Mouse (Mus musculus) embryonic stem cell, embryonic (primary cell): Measurements from ENCODE around the gene Nupl2.

Experiments used
- CTCF ChIA-PET, 4 experiments: fragments of 300-600 bp in 2 of 4; fragments of 350-600 bp in 2 of 4; sonication (Branson Sonifier 250); formaldehyde crosslinking; loops; one replicate each; lab custom pipeline; 2022; ENCODE audit warnings: inconsistent platforms in 2 of 4; lab: Charles Lee
- POLR2A ChIA-PET, 4 experiments: fragments of 300-600 bp in 2 of 4; fragments of 350-600 bp in 2 of 4; sonication (Branson Sonifier 250); formaldehyde crosslinking; loops; one replicate each; lab custom pipeline; 2022; ENCODE audit warnings: antibody characterized with exemption in 4 of 4, inconsistent platforms in 1 of 4; lab: Charles Lee

Gene Nupl2

DNA sequence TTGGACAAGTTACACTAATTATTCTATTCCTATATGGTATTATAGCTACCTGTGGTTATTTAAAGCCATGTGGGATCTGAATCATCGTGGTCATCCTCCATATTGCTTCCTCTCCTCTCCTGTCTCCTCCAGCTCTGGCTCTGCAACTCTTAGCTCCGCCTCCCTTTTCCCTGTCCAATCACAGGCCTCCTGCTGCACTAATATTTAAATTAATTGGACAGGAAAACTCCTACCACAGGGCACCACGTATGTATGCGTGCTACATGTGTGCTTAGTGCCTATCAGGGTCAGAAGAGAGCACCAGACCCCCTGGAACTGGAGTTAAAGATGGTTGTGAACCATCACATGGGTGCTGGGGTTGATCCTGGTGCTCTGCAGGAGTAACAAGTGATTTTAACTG, 23.7 kb downstream of the Nupl2 start:
- POLR2A ChIA-PET, result interaction anchor here in 3 of 4 experiments (0.6 to 2.5 kb wide), 16 partner anchors 9 to 200 kb away, joined by 3 to 11 read pairs (median 3); partner anchors contain the start of gene Nupl2 (in 1 of the 3)
- CTCF ChIA-PET, result interaction anchor here in 3 of 4 experiments (0.6 to 1.3 kb wide), 5 partner anchors 50 to 319 kb away, joined by 3 to 5 read pairs (median 3); no protein-coding TSS in a partner anchor

GRCm38 (mm10) chr5:24191821-24192220, 27.1 kb downstream of the Nupl2 start:
- ChIA-PET CTCF (no interaction called here), POLR2A (interaction anchor here in 1 of 4 experiments (1.2 kb wide), 1 partner anchor 74 kb away, joined by 3 read pairs; no protein-coding TSS in a partner anchor)

GRCm38 (mm10) chr5:24201006-24201405, 36.2 kb downstream of the Nupl2 start:
- ChIA-PET CTCF (no interaction called here), POLR2A (no interaction called here)

DNA sequence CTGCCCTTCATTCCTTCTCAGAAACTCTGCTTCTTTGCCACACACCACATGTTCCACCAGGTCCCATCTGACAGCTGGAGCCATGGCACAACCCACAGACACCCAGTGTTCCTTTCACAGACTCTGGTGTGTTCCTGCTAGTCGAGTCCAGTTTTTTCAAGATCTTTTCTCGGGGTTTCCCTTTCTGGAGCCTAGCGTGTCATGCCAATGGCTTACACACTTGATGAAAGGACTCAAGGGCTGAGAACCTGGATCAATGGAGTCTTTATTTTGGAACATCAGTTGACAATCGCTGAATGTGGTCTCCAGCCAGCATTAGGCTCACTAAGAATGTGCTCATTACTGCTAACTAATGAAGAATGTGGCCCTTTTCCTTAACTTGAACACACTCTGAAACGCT, 37.7 kb downstream of the Nupl2 start:
- ChIA-PET CTCF (no interaction called here), POLR2A (interaction anchor here in 1 of 4 experiments (0.9 kb wide), 1 partner anchor 8 kb away, joined by 3 read pairs; no protein-coding TSS in a partner anchor)

DNA sequence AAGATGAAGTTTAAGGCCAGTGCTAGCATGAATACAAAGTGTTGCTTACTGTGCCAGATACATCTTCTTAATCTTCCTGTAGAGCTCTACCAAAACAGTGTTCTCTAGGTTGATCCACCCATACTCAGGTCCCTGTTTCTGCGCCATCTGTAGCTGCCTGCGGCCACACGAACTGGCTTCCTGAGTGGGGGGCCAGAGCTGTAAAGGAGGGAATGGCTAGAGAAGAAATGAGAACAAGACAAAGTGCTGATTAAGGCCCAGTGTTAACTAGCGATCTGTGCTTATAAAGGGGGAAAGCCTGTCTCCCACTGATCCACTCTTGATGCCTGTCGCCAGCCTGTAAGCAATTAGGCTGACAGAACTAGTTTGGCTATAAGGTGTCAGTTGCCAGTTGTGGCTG, 38.5 kb downstream of the Nupl2 start:
- POLR2A ChIA-PET, result interaction anchor here in 2 of 4 experiments (0.9 to 1.0 kb wide), 2 partner anchors 9 to 11 kb away, joined by 3 read pairs; no protein-coding TSS in a partner anchor
- CTCF ChIA-PET, result interaction anchor here in 3 of 4 experiments (0.6 to 0.7 kb wide), 3 partner anchors 21 to 120 kb away, joined by 3 to 4 read pairs (median 3); no protein-coding TSS in a partner anchor

- ChIA-PET CTCF (interaction anchor here in 1 of 4 experiments (0.6 kb wide), 1 partner anchor 268 kb away, joined by 3 read pairs; no protein-coding TSS in a partner anchor), POLR2A (interaction anchor here in 3 of 4 experiments (0.7 to 1.6 kb wide), 4 partner anchors 26 to 58 kb away, joined by 3 to 7 read pairs (median 4); no protein-coding TSS in a partner anchor)
These were observed 43.2 kb downstream of the Nupl2 start for GRCm38 (mm10) chr5:24207965-24208364.

GRCm38 (mm10) chr5:24208505-24208904, 43.7 kb downstream of the Nupl2 start:
- ChIA-PET CTCF (interaction anchor here in 2 of 4 experiments (0.6 to 1.2 kb wide), 2 partner anchors 52 to 267 kb away, joined by 3 read pairs; no protein-coding TSS in a partner anchor), POLR2A (interaction anchor here in 1 of 4 experiments (0.6 kb wide), 1 partner anchor 1684 kb away, joined by 3 read pairs; no protein-coding TSS in a partner anchor)

- ChIA-PET CTCF (interaction anchor here in 2 of 4 experiments (0.5 to 1.1 kb wide), 2 partner anchors 47 to 272 kb away, joined by 3 read pairs; no protein-coding TSS in a partner anchor), POLR2A (interaction anchor here in 3 of 4 experiments (0.6 to 1.9 kb wide), 21 partner anchors 9 to 519 kb away, joined by 3 to 12 read pairs (median 3); partner anchors contain the start of genes Nupl2 (in 1 of the 3) and Tomm7 (in 1 of the 3))
These were observed 49.2 kb downstream of the Nupl2 start for GRCm38 (mm10) chr5:24213861-24214546.

DNA sequence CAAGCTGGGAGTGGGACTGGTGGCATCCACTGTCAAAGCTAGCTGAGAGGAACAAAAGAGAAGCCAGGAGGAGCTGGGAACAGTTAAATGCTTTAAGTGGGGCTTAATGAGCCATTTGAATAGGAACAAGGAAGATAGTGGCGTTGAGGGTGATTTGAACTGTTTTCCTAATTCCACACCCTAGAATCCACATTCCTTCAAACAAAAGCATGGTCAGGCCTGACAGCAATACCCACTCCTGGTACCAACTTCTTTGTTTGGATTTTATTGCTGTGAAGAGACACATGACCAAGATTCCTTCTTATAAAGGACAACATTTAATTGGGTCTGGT, 49.8 kb downstream of the Nupl2 start:
- POLR2A ChIA-PET, result interaction anchor here in 3 of 4 experiments (0.6 to 1.9 kb wide), 22 partner anchors 8 to 519 kb away, joined by 3 to 12 read pairs (median 3); partner anchors contain the start of genes Nupl2 (in 1 of the 3) and Tomm7 (in 1 of the 3)
- CTCF ChIA-PET, result interaction anchor here in 2 of 4 experiments (0.5 to 1.1 kb wide), 2 partner anchors 46 to 271 kb away, joined by 3 read pairs; no protein-coding TSS in a partner anchor

- ChIA-PET POLR2A (interaction anchor here in 3 of 4 experiments (0.6 to 1.9 kb wide), 20 partner anchors 8 to 518 kb away, joined by 3 to 12 read pairs (median 3); partner anchors contain the start of gene Nupl2 (in 1 of the 3)), CTCF (interaction anchor here in 2 of 4 experiments (0.5 to 1.1 kb wide), 2 partner anchors 46 to 271 kb away, joined by 3 read pairs; no protein-coding TSS in a partner anchor)
These were observed 50.1 kb downstream of the Nupl2 start for GRCm38 (mm10) chr5:24214900-24215299.
